Mouse (Mus musculus) limb, embryonic 14.5 days (tissue): ENCODE results near the gene Celf6. TPM values are rescaled to one million over a fixed set of nuclear protein-coding genes. Genes with fewer than 3 reads are reported as not detected.
A peak's percentile ranks its signal among the peaks of the same experiment; 100 is the strongest.

Experiments used
- ATAC-seq: fragments of 200-750 bp; cut with Nextera tagmentation; 2 replicates; pipeline ENCODE4 v1.8.0; 2017; ENCODE audit warnings: low read depth, moderate number of reproducible peaks, moderate TSS enrichment; ENCODE audit not compliant: low FRiP score
- DNase-seq: peaks from one replicate; pipeline ENCODE4 v3.0.0-alpha.2; 2015; ENCODE audit warnings: low spot score
- H3K27ac ChIP-seq: fragments of 300-500 bp; sonication (generic); replicated peaks from 2 replicates; pipeline ENCODE4 v1.5.1; 2014; ENCODE audit warnings: low read depth, mild to moderate bottlenecking, low read length, moderate library complexity, mixed read lengths
- H3K27me3 ChIP-seq: fragments of 300-500 bp; sonication (generic); 2 replicates; pipeline ENCODE4 v1.6.1; 2014; ENCODE audit warnings: low read length, mixed read lengths; ENCODE audit not compliant: control insufficient read depth, insufficient read depth
- H3K36me3 ChIP-seq: fragments of 300-500 bp; sonication (generic); 2 replicates; pipeline ENCODE4 v1.6.1; 2014; ENCODE audit warnings: mild to moderate bottlenecking, low read length, moderate library complexity, mixed read lengths; ENCODE audit not compliant: control insufficient read depth, insufficient read depth
- H3K4me1 ChIP-seq: fragments of 300-500 bp; sonication (generic); 2 replicates; pipeline ENCODE4 v1.6.1; 2014; ENCODE audit warnings: antibody characterized with exemption, low read length, mixed read lengths; ENCODE audit not compliant: control insufficient read depth, insufficient read depth
- H3K4me2 ChIP-seq: fragments of 300-500 bp; sonication (generic); replicated peaks from 2 replicates; pipeline ENCODE4 v1.6.1; 2014; ENCODE audit warnings: low read depth, mild to moderate bottlenecking, low read length, moderate library complexity; ENCODE audit not compliant: severe bottlenecking
- H3K4me3 ChIP-seq: fragments of 300-500 bp; sonication (generic); replicated peaks from 2 replicates; pipeline ENCODE4 v1.5.1; 2014; ENCODE audit warnings: low read length
- H3K9ac ChIP-seq: fragments of 300-500 bp; sonication (generic); 2 replicates; pipeline ENCODE4 v1.6.1; 2014; ENCODE audit warnings: mild to moderate bottlenecking, low read depth, low read length, moderate library complexity; ENCODE audit not compliant: severe bottlenecking
- H3K9me3 ChIP-seq: fragments of 300-500 bp; sonication (generic); 2 replicates; pipeline ENCODE4 v1.6.1; 2016; ENCODE audit warnings: low read length; ENCODE audit not compliant: control insufficient read depth
- POLR2A ChIP-seq: fragments of 200-500 bp; IDR thresholded peaks from 2 replicates; pipeline ENCODE4 v1.8.0; 2012; ENCODE audit warnings: inconsistent platforms, mild to moderate bottlenecking, moderate library complexity, borderline replicate concordance; ENCODE audit not compliant: insufficient read depth, insufficient read length; ENCODE audit errors: extremely low read depth
- WGBS: fragments of 180-500 bp; shearing (Covaris S2); extraction: QIAGEN DNeasy Blood & Tissue Kit; methylation state at CpG from one replicate; pipeline ENCODE4 v1.1.7; 2014; 5-methylcytosine and 5-hydroxymethylcytosine counted together
- polyA plus RNA-seq, 2 experiments: library from polyadenylated mRNA; depleted of rRNA in 1 of 2; stranded (reverse) in 1 of 2; unstranded in 1 of 2; fragments of >200 nt; fragmentation: Nextera tagmentation in 1 of 2; extraction: Ambion mirVana in 1 of 2; gene quantifications; 2 replicates each; pipeline versions ENCODE4 v1.2.1 to v1.2.3; 2012 to 2014

Gene Celf6
- polyA plus RNA-seq, 2 experiments: 0.16 TPM; not detected in 1

DNA sequence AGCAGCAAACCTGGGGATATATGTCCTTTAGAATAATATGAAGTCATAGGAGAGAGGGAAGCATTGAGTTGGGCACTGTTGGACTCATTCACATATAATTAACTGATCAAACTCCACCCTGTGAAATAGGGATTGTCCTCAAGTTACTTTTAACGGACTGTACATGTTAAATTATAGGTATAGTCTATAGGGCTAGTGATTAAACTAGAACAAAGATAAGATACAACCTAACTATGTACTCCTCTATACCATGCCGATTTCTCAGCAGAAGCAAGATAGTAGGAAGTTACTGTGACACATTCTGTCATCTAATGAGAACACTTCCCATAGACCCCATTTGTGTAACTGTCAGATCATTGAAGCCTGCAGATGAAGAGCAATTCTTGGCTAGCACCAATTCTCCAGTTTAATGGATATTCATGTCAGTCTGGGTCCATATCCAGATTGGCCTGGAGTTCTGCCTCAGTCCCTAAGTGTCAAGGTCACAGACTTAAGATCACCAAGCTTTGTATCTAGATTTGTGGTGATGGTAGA is 76.8 kb downstream of the Celf6 start:
- DNase-seq (no peak), ATAC-seq (no peak)
- Histone ChIP-seq H3K27ac (no peak overlapping the region), H3K4me1 (peaks cover 14% of the 10 kb centered on the region), H3K27me3 (no peaks in the 10 kb centered on the region), H3K4me3 (no peak overlapping the region), H3K36me3 (peaks cover 20% of the 10 kb centered on the region), H3K9me3 (no peaks in the 10 kb centered on the region), H3K4me2 (no peak overlapping the region), H3K9ac (no peak overlapping the region)
- TF ChIP-seq POLR2A: no peak
- WGBS: 96% methylated on average over 2 of the region's 2 CpGs

DNA sequence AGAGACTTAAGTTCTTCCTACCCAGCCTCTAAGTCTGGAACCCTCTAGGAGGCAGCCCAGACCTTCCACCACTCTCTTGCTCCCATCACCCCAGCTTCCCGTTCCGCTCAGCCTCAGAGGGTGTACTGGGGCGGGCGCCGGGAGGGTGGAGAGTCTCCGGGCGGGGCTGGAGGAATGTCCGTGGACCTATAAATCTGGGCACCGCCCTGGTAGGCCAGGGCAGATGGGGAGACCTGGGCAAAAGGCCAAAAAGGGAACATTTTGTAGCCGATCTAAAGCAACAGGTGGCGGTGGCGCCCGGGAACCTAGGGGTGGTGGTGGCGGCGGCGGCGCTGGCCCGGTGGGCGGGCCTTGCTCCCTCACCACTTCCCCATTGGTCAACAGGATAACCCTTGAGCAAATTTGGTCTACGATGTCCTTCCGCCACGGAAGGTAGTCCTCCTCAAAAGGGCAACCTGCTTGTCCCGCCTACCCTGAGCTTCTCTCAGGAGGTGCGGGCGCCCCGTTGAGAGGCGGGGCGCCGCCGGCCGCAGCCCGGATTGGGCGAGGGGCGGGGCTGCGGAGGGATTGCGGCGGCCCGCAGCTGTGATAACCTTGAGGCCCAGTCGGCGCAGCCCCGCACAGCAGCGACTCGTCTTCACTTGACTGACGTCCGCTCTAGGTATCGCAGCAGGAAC is 78.4 kb downstream of the Celf6 start, which contains the start of gene Pkm:
TSS of gene Pkm (plus strand) at position 411 of the 677 bp plus-strand sequence.
- H3K36me3 ChIP-seq: peaks cover 13% of the 10 kb centered on the region
- H3K4me1 ChIP-seq: peaks cover 29% of the 10 kb centered on the region
- TF ChIP-seq POLR2A: peak; percentile 94; the same call in 1 of the 2 replicates
- WGBS: under 1% methylated on average over 42 of the region's 46 CpGs
- peak; percentile 89 for ATAC-seq
- peak within 1 kb of the TSS; percentile 62 for H3K4me3 ChIP-seq
- H3K4me2 ChIP-seq: peak within 1 kb of the TSS; percentile 84
- H3K9ac ChIP-seq: peak within 1 kb of the TSS; percentile 72
- peak within 1 kb of the TSS; percentile 88 for H3K27ac ChIP-seq
- DNase-seq: peak; percentile 99
- H3K9me3 ChIP-seq: no peaks in the 10 kb centered on the region
- H3K27me3 ChIP-seq: no peaks in the 10 kb centered on the region

Other genes with a start within 250 kb of the Celf6 start
- 9.1 and 11.3 TPM in 2 replicates for gene Bbs4, start 224.4 kb upstream of the Celf6 start, polyA plus RNA-seq (2012; rRNA removed)
- 15.5 and 17.8 TPM in 2 replicates for gene Bbs4, start 224.4 kb upstream of the Celf6 start, polyA plus RNA-seq (2014; fragmentation: Nextera tagmentation; extraction: Ambion mirVana)
- 46.8 and 48.6 TPM in 2 replicates for gene Arih1, start 91.3 kb upstream of the Celf6 start, polyA plus RNA-seq (2012; rRNA removed)
- 16.8 and 21.6 TPM in 2 replicates for gene Arih1, start 91.3 kb upstream of the Celf6 start, polyA plus RNA-seq (2014; fragmentation: Nextera tagmentation; extraction: Ambion mirVana)
- gene Hexa, start 38.4 kb upstream of the Celf6 start, polyA plus RNA-seq (2012; rRNA removed): 82.0 and 110 TPM in 2 replicates
- gene Hexa, start 38.4 kb upstream of the Celf6 start, polyA plus RNA-seq (2014; fragmentation: Nextera tagmentation; extraction: Ambion mirVana): 94.9 and 109 TPM in 2 replicates
- gene Tmem202, start 38.1 kb upstream of the Celf6 start, polyA plus RNA-seq (2012; rRNA removed): 0.10 TPM in 2 replicates
- gene Tmem202, start 38.1 kb upstream of the Celf6 start, polyA plus RNA-seq (2014; fragmentation: Nextera tagmentation; extraction: Ambion mirVana): not detected in 2 replicates
- gene Parp6, start 39.4 kb downstream of the Celf6 start, polyA plus RNA-seq (2012; rRNA removed): 55.2 and 57.0 TPM in 2 replicates
- 20.3 and 31.1 TPM in 2 replicates for gene Parp6, start 39.4 kb downstream of the Celf6 start, polyA plus RNA-seq (2014; fragmentation: Nextera tagmentation; extraction: Ambion mirVana)
- gene Pkm, start 78.5 kb downstream of the Celf6 start, polyA plus RNA-seq (2012; rRNA removed): 826 and 988 TPM in 2 replicates
- 1,025 and 1,058 TPM in 2 replicates for gene Pkm, start 78.5 kb downstream of the Celf6 start, polyA plus RNA-seq (2014; fragmentation: Nextera tagmentation; extraction: Ambion mirVana)
- gene Gramd2, start 102.2 kb downstream of the Celf6 start, polyA plus RNA-seq (2012; rRNA removed): 10.5 and 11.7 TPM in 2 replicates
- gene Gramd2, start 102.2 kb downstream of the Celf6 start, polyA plus RNA-seq (2014; fragmentation: Nextera tagmentation; extraction: Ambion mirVana): 1.6 and 3.1 TPM in 2 replicates
- gene Senp8, start 172.8 kb downstream of the Celf6 start, polyA plus RNA-seq (2012; rRNA removed): 5.1 and 6.1 TPM in 2 replicates
- gene Senp8, start 172.8 kb downstream of the Celf6 start, polyA plus RNA-seq (2014; fragmentation: Nextera tagmentation; extraction: Ambion mirVana): 8.2 and 9.4 TPM in 2 replicates
- 13.6 and 13.9 TPM in 2 replicates for gene Myo9a, start 173.0 kb downstream of the Celf6 start, polyA plus RNA-seq (2012; rRNA removed)
- 19.2 and 20.5 TPM in 2 replicates for gene Myo9a, start 173.0 kb downstream of the Celf6 start, polyA plus RNA-seq (2014; fragmentation: Nextera tagmentation; extraction: Ambion mirVana)